Mouse (Mus musculus): ENCODE data around the gene Bricd5.

Gene Bricd5

GRCm38 (mm10) chr17:24485090-24485860, 11.6 kb downstream of the Bricd5 start:
- DNase-seq (ENCODE audit: low spot score), result no peak

GRCm38 (mm10) chr17:24488186-24488661, 14.5 kb downstream of the Bricd5 start, which contains the start of gene Caskin1:
TSS of gene Caskin1 (plus strand) at chr17:24488601.
- no peak for DNase-seq (ENCODE audit: low spot score)

- no peak for DNase-seq (ENCODE audit: low spot score)
Observed at GRCm38 (mm10) chr17:24488662-24489264, 15.1 kb downstream of the Bricd5 start.

DNA sequence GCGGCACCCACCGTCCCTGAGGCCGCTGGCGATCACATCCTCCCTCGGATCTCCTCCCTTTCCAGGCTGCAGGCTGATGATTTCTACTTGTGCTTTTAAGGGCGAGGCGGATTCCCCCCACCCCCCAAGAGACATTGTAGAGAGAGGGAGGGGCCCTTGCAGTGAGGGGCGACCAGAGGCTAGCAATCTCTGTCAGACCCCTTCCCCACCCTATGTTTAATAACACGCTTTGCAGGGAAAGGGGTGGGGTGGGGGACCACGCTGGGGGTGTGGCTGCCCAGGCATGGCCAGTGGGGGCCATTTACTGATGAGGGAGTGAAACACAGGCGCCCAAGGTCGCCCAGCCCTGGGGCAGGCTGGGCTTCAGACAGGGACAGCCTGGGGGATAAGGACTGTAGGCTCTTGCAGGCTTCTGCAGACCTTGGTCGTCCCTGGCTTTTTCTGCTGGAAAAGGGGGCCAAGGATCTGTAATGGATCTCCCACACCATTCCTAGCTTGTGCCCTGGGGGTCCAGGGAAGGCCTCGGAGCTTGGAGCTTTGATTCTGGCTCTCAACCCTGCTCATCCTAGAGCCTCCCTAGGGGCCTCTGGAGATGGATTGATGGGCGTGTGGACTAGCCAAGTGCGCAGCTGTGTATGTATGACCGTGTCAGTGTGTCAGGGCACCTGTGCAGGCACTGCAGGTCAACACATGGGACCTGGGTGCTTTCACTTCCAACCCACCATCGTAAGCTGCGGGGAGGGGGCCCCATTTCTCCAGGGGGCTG, 15.8 kb downstream of the Bricd5 start:
- DNase-seq (ENCODE audit: low spot score), result no peak

DNA sequence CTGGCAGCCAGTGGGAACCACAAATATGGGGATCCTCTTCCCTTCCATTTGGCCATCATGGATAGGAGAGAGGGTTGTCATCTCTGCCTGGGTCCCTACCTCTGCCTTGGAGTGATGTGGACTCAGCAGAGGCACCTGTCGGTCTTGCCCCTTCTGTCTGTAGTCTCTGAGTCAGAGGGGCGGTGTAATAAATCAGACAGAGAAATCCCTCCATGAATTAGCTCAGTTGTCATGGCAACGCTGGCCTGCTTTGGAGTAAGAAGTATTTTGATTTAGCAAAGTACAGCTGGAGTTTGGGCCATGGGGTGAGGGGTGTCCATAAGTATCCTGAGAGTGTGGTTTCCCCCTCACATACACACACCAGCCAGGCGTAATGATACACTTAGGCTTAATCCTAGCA, 16.7 kb downstream of the Bricd5 start:
- DNase-seq (ENCODE audit: low spot score), result no peak

DNA sequence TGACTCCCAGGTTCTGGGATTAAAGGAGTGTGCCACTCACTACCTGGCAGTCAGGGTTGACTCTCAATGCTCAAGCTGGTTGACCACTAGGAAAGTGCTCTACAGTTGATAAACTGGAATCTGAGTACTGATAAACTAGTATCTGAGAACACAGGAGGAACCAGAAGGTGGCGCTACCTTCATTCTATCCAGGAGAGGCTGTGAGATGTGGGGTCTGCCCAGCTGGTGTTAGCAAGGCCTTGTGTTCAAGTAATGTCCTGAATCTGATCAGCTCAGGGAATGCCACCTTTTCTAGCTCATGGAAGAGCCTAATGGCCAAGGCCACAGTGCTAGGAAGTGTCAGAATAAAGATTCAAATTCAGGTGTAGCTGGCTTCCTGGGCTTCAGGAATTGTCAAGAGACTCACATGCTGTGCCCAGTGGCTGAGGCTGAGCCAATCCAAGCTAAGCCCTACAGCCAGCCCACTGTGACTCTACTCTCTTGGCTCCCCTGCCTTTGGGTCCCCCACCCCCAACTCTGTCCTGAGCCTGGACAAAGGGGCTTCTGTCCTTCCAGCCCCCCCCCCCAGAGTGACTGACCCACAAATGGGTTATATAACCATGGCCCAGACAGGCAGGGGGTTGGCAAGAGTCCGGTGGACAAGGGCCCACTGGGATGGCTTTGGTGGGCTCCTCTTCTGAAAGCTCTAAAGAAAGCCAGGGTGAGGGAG, 21.1 kb downstream of the Bricd5 start:
- no peak for DNase-seq (ENCODE audit: low spot score)

DNA sequence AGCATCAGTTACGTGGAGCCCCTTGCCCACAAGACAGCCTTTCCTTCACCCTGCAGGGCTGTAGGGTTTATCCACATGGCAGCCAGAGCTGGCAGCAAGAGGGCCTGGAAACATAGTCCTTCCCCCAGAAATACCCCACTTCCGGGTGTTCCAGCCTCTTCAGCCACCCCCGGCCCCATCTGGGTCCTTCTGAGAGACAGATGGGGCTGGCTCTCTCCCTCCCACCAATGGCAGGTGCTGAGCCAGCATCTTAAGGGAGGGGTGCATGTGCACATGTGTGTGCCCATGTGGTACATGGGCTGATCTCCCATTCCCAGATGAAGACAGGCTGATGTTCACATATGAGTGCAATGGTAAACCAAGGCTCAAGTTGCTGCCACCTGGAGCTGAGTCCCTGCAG, 21.8 kb downstream of the Bricd5 start:
- DNase-seq (ENCODE audit: low spot score), result no peak

- no peak for DNase-seq (ENCODE audit: low spot score)
Observed at GRCm38 (mm10) chr17:24496026-24496425, 22.3 kb downstream of the Bricd5 start.

GRCm38 (mm10) chr17:24502208-24502607, 28.5 kb downstream of the Bricd5 start:
- no peak for DNase-seq (ENCODE audit: low spot score)

GRCm38 (mm10) chr17:24504085-24504484, 30.4 kb downstream of the Bricd5 start:
- no peak for DNase-seq (ENCODE audit: low spot score)

GRCm38 (mm10) chr17:24505286-24505955, 31.7 kb downstream of the Bricd5 start:
- no peak for DNase-seq (ENCODE audit: low spot score)

GRCm38 (mm10) chr17:24506332-24507070, 32.8 kb downstream of the Bricd5 start:
- no peak for DNase-seq (ENCODE audit: low spot score)

DNA sequence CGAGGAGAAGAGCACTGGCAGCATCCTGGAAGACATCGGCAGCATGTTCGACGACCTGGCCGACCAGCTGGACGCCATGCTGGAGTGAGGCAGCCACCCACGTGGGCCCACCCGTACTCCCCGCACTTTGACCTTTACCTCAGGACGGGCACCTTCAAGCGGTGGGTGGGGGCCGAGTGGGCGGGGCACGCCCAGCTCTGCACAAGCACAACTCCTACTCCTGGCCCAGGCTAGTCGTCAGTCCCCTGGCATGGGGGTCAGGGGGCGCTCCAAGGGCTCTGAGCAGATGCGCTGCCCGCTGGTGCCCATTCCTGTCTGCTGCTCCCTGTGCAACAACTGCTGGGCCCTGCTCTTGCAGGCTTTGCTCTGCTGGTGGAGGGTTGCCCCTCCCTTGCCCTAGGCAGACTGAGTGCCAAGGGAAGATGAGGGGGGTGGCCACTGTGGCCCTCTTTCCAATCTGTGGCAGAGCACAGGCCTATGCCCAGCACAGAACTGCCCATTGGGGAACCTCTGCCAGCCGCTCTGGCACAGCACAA, 33.5 kb downstream of the Bricd5 start:
- DNase-seq (ENCODE audit: low spot score), result no peak

DNA sequence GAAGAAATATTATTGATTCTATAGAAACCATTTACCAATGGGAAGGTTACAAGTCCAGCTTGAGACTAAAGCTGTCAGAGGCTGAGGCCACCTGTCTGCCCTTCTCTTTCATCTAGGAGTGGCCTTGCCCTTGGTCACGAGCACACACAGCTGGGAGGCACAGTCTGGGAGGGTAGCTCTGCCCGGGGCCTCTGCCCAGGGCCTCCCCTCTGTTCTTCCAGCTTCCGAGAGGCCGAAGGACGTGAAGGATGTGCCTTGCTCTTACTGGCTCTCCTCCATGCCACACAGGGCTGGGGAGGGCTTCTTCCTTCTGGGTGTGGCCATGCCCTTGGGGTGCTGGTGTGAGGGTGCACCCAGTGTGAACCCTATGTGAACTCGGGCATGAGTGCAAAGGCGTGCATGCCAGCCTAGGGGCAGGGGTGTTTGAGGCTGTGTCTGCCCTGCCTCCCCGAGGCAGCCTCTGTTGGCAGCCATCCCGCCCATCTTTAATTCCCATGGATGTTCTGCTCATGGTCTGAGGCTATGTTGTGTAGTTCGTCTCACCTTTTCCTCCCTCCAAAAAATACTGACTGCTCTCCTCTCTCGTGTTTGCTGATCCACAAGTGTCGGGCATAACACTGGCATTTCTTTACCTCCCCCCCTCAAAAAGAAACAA, 34.2 kb downstream of the Bricd5 start:
- no peak for DNase-seq (ENCODE audit: low spot score)

DNA sequence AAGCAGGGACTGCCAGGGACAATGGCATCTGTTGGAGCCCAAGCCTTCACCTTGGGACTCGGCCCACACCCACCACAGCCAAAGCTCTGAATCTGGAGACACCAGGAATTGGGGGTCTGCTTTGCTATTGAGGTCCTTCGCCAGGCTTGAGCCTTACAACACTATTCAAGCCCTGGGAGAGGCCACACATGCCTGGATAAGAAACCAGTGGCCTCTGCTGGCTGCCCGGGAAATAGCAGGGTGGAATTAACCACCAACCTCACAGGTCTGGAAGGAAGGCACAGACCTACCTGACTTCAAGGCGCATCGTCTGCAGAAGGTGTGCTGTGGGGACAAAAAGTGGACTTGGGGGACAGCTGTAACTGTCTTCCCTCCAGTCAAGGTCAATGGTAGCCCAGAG, 39.9 kb downstream of the Bricd5 start:
- DNase-seq (ENCODE audit: low spot score), result no peak

- no peak for DNase-seq (ENCODE audit: low spot score)
Observed at GRCm38 (mm10) chr17:24514270-24515257, 40.9 kb downstream of the Bricd5 start.

DNA sequence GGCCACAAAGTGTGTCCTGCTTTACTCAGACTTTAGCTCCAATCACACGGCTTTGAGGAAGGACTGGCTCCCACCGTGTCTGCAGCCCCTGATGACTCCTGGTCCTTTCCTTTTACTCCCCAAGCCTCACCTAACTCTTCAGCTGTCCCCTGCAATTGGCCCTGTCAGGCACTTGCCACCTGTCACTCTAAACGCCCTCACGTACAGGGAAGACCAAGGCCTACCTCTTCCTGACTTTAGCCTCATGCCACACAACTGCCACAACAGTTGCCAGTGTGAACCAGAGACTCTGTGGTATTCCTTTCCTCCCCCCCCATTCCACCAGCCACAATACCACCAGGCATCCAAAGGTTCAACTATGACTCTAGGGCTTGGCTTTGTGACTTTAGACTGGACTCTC, 46.8 kb downstream of the Bricd5 start:
- no peak for DNase-seq (ENCODE audit: low spot score)

DNA sequence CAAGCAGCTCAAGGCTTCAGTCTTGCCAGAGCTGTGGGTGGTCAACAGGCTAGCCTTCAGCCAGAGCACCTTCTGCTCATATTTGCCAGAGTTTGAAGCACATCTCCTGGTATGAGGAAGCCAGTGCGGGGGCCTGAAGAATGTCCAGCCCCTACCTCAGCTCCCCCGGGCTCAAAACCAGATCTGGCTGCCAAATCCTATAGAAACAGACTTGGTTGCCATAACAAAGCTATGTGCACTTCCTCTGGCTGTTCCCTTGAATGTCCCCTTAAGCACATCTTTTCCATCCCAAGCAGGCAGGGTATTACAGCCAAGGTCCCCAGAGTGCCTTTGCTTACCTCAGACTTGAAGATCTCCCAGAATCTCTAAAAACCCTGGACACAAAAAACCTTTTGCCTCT, 51.0 kb downstream of the Bricd5 start:
- no peak for DNase-seq (ENCODE audit: low spot score)

All from left cerebral cortex, adult 11 months (tissue).